Comparison of ENCODE assay signal across 18 mouse cellular contexts in the genomic region with DNA sequence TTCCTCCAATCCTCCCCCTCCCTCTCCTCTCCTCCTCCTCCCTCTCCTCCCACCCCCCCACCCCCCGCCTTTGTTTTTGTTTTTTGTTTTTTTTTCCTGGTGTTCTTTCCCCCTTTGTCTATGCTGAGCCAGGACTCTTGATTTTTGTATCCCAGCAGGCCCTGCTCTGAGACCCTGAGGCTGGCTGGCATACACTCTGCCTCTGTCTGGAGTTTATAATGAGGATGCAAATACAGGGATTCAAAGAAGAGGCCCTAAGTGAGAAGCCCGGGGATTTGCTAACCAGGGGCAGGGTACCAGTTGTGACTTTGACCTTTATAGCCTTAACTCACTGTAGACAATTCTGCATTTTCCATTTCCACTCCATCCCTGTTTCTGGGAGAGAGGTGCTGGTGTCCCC.
DNase-seq lines count a peak whose midpoint lies in the region; ATAC-seq lines count a peak whose summit lies in the region.
"Had no signal": no experiment of that assay in that cellular context is flagged by ENCODE, and none has a peak within 500 bp of the region (broad histone marks: within the 10 kb centered on the region; RNA-seq: fewer than 3 reads in every experiment).

No protein-coding gene starts in this region.

- peaks cover 22% of the 10 kb centered on the region for H3K4me1 ChIP-seq in midbrain, embryonic 11.5 days (ENCODE audit: control insufficient read depth, insufficient read depth, low read length)
- H3K4me1 ChIP-seq in midbrain, embryonic 16.5 days (ENCODE audit: control insufficient read depth, insufficient read depth, low read length), result peaks cover 14% of the 10 kb centered on the region
- peaks cover 36% of the 10 kb centered on the region for H3K4me1 ChIP-seq in hindbrain, embryonic 12.5 days
- H3K4me1 ChIP-seq in hindbrain, embryonic 16.5 days (ENCODE audit: control insufficient read depth, insufficient read depth, low read depth, low read length), result peaks cover 17% of the 10 kb centered on the region
- H3K4me1 ChIP-seq in neural tube, embryonic 15.5 days, result peaks cover 77% of the 10 kb centered on the region
- H3K4me1 ChIP-seq: liver, embryonic 13.5 days had no signal

- H3K36me3 ChIP-seq in midbrain, embryonic 11.5 days (ENCODE audit: control insufficient read depth, insufficient read depth, low read length), result no peaks in the 10 kb centered on the region
- no peaks in the 10 kb centered on the region for H3K36me3 ChIP-seq in midbrain, embryonic 16.5 days (ENCODE audit: control insufficient read depth, insufficient read depth, low read length)
- H3K36me3 ChIP-seq in hindbrain, embryonic 12.5 days, result no peaks in the 10 kb centered on the region
- no peaks in the 10 kb centered on the region for H3K36me3 ChIP-seq in hindbrain, embryonic 16.5 days (ENCODE audit: control insufficient read depth, insufficient read depth, low read length)
- H3K36me3 ChIP-seq in neural tube, embryonic 15.5 days, result no peaks in the 10 kb centered on the region
- H3K36me3 ChIP-seq: heart, embryonic 10.5 days; limb, embryonic 13.5 days; liver, embryonic 13.5 days; lung, embryonic 15.5 days had no signal

- no peak overlapping the region; the same call in 1 of the 2 replicates for H3K9ac ChIP-seq in midbrain, embryonic 11.5 days (ENCODE audit: low read length)
- no peak overlapping the region for H3K9ac ChIP-seq in midbrain, embryonic 16.5 days (ENCODE audit: low read depth, low read length)
- H3K9ac ChIP-seq in hindbrain, embryonic 12.5 days, result peak overlapping the region; percentile 24; the same call in 1 of the 2 replicates
- H3K9ac ChIP-seq in hindbrain, embryonic 16.5 days (ENCODE audit: low read depth, low read length), result no peak overlapping the region
- H3K9ac ChIP-seq in neural tube, embryonic 15.5 days (replicated peaks), result no peak overlapping the region
- H3K9ac ChIP-seq: limb, embryonic 13.5 days; liver, embryonic 13.5 days; lung, embryonic 15.5 days had no signal

- 7% methylated on average over 2 of the region's 2 CpGs for WGBS in midbrain, embryonic 11.5 days
- WGBS in midbrain, embryonic 16.5 days, result 0% methylated on average over 2 of the region's 2 CpGs
- WGBS in hindbrain, embryonic 12.5 days, result 2% methylated on average over 2 of the region's 2 CpGs
- WGBS in hindbrain, embryonic 16.5 days, result 5% methylated on average over 2 of the region's 2 CpGs
- WGBS in neural tube, embryonic 15.5 days, result 6% methylated on average over 2 of the region's 2 CpGs

- H3K27me3 ChIP-seq in midbrain, embryonic 11.5 days (ENCODE audit: control insufficient read depth, insufficient read depth, low read length), result peaks cover 35% of the 10 kb centered on the region
- peaks cover 18% of the 10 kb centered on the region for H3K27me3 ChIP-seq in midbrain, embryonic 16.5 days (ENCODE audit: control insufficient read depth, insufficient read depth, low read depth, low read length)
- H3K27me3 ChIP-seq in hindbrain, embryonic 12.5 days, result peaks cover 37% of the 10 kb centered on the region
- H3K27me3 ChIP-seq in hindbrain, embryonic 16.5 days (replicated peaks; ENCODE audit: control insufficient read depth, insufficient read depth, low read length), result peaks cover 3% of the 10 kb centered on the region; the same call in 1 of the 2 replicates
- H3K27me3 ChIP-seq in neural tube, embryonic 15.5 days (replicated peaks), result no peaks in the 10 kb centered on the region

- H3K9me3 ChIP-seq in midbrain, embryonic 11.5 days (ENCODE audit: control insufficient read depth, low read length), result no peaks in the 10 kb centered on the region
- H3K9me3 ChIP-seq in midbrain, embryonic 16.5 days (replicated peaks; ENCODE audit: control insufficient read depth, low read length, poor library complexity, severe bottlenecking), result no peaks in the 10 kb centered on the region
- H3K9me3 ChIP-seq in hindbrain, embryonic 12.5 days (replicated peaks), result no peaks in the 10 kb centered on the region
- no peaks in the 10 kb centered on the region for H3K9me3 ChIP-seq in hindbrain, embryonic 16.5 days (ENCODE audit: control insufficient read depth, low read length)
- no peaks in the 10 kb centered on the region for H3K9me3 ChIP-seq in neural tube, embryonic 15.5 days (replicated peaks)
- H3K9me3 ChIP-seq: forebrain, embryonic 13.5 days; heart, embryonic 10.5 days; limb, embryonic 13.5 days; liver, embryonic 13.5 days; lung, embryonic 15.5 days had no signal

- peak overlapping the region; percentile 45 for H3K27ac ChIP-seq in midbrain, embryonic 11.5 days (ENCODE audit: low read depth, low read length)
- H3K27ac ChIP-seq in midbrain, embryonic 16.5 days (ENCODE audit: low read length), result no peak overlapping the region
- H3K27ac ChIP-seq in hindbrain, embryonic 12.5 days, result peak overlapping the region; percentile 77
- H3K27ac ChIP-seq in hindbrain, embryonic 16.5 days (ENCODE audit: low read depth, low read length), result no peak overlapping the region; the same call in 1 of the 2 replicates
- peak overlapping the region; percentile 69 for H3K27ac ChIP-seq in neural tube, embryonic 15.5 days (replicated peaks)
- H3K27ac ChIP-seq: forebrain, embryonic 13.5 days; heart, embryonic 10.5 days; kidney, postnatal 0 days; limb, embryonic 13.5 days; liver, embryonic 13.5 days; lung, embryonic 15.5 days had no signal

- no peak for DNase-seq in midbrain, embryonic 11.5 days (ENCODE audit: low spot score, missing footprints)
- DNase-seq in testis, postnatal 14 days (ENCODE audit: low spot score), result no peak
- DNase-seq: adrenal gland, adult 2 months; cerebellum, adult 9-10 months; kidney, adult 11 months; liver, embryonic 13.5 days; lung, postnatal 4 days; right cerebral cortex, postnatal 25 days had no signal

- no peak overlapping the region for H3K4me3 ChIP-seq in midbrain, embryonic 11.5 days (ENCODE audit: low read depth, low read length)
- no peak overlapping the region for H3K4me3 ChIP-seq in midbrain, embryonic 16.5 days (ENCODE audit: low read depth, low read length)
- peak overlapping the region; percentile 7; the same call in 1 of the 2 replicates for H3K4me3 ChIP-seq in hindbrain, embryonic 12.5 days
- H3K4me3 ChIP-seq in hindbrain, embryonic 16.5 days (ENCODE audit: low read length), result no peak overlapping the region
- no peak overlapping the region for H3K4me3 ChIP-seq in neural tube, embryonic 15.5 days (replicated peaks)
- H3K4me3 ChIP-seq: forebrain, embryonic 13.5 days; heart, embryonic 10.5 days; limb, embryonic 13.5 days; liver, embryonic 13.5 days; lung, embryonic 15.5 days had no signal

- peak; percentile 75 for ATAC-seq in midbrain, embryonic 11.5 days (ENCODE audit: low FRiP score)
- ATAC-seq in midbrain, embryonic 16.5 days, result no peak
- peak; percentile 47; the same call in 1 of the 2 replicates for ATAC-seq in hindbrain, embryonic 12.5 days (ENCODE audit: low FRiP score)
- ATAC-seq in hindbrain, embryonic 16.5 days, result no peak
- ATAC-seq in neural tube, embryonic 15.5 days (ENCODE audit: low FRiP score), result no peak
- ATAC-seq in monocyte, adult 5-6 weeks (replicated peaks; ENCODE audit: insufficient number of reproducible peaks, low FRiP score, low TSS enrichment, poor library complexity, severe bottlenecking), result no peak
- ATAC-seq: forebrain, embryonic 13.5 days had no signal

- H3K4me2 ChIP-seq in midbrain, embryonic 11.5 days, result no peak overlapping the region
- H3K4me2 ChIP-seq in midbrain, embryonic 16.5 days (ENCODE audit: low read length), result no peak overlapping the region
- peak overlapping the region; percentile 72 for H3K4me2 ChIP-seq in hindbrain, embryonic 12.5 days (replicated peaks)
- peak overlapping the region; percentile 69; the same call in 1 of the 2 replicates for H3K4me2 ChIP-seq in hindbrain, embryonic 16.5 days (ENCODE audit: low read length)
- peak overlapping the region; percentile 26 for H3K4me2 ChIP-seq in neural tube, embryonic 15.5 days
- H3K4me2 ChIP-seq: forebrain, embryonic 13.5 days; limb, embryonic 13.5 days; liver, embryonic 13.5 days; lung, embryonic 15.5 days had no signal

Comparison
In these comparisons a context has a peak if more than half of its experiments do, and no peak if none do; other contexts are left out.
1. ATAC-seq: peak in midbrain, embryonic 11.5 days (single experiment) and hindbrain, embryonic 12.5 days (single experiment); none in midbrain, embryonic 16.5 days (single experiment), hindbrain, embryonic 16.5 days (single experiment), neural tube, embryonic 15.5 days (single experiment) and monocyte, adult 5-6 weeks (single experiment).
2. H3K27ac ChIP-seq: peak in midbrain, embryonic 11.5 days (single experiment), hindbrain, embryonic 12.5 days (single experiment) and neural tube, embryonic 15.5 days (single experiment); none in midbrain, embryonic 16.5 days (single experiment) and hindbrain, embryonic 16.5 days (single experiment).
3. H3K4me2 ChIP-seq: peak in hindbrain, embryonic 12.5 days (single experiment), hindbrain, embryonic 16.5 days (single experiment) and neural tube, embryonic 15.5 days (single experiment); none in midbrain, embryonic 11.5 days (single experiment) and midbrain, embryonic 16.5 days (single experiment).